Mouse (Mus musculus): Measurements from ENCODE around the gene Etv3.
A peak's percentile ranks its signal among the peaks of the same experiment; 100 is the strongest.

Etv3 gene

DNA sequence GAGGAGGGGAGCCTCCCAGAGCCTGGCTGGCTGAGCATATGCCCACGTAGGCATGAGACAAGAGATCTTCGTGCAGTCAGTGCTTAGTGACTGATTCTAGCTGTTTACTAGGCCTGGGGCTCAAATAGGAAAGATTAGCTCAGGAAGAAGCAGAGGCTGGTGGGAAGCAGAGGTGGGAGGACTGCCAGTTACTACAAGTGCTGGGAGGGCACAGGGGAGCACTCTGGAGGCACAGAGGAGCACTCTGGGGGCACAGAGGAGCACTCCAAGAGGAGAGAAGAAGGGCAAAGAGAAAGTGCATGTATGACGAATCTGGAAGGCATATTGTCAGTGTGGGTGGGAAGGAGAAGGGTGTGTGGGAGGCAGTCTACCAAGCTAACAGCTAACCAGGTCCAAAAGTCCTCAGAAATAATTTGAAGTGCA, 30.9 kb downstream of the Etv3 start:
- no peak for DNase-seq (ENCODE audit: low spot score in 2 of 2)

DNA sequence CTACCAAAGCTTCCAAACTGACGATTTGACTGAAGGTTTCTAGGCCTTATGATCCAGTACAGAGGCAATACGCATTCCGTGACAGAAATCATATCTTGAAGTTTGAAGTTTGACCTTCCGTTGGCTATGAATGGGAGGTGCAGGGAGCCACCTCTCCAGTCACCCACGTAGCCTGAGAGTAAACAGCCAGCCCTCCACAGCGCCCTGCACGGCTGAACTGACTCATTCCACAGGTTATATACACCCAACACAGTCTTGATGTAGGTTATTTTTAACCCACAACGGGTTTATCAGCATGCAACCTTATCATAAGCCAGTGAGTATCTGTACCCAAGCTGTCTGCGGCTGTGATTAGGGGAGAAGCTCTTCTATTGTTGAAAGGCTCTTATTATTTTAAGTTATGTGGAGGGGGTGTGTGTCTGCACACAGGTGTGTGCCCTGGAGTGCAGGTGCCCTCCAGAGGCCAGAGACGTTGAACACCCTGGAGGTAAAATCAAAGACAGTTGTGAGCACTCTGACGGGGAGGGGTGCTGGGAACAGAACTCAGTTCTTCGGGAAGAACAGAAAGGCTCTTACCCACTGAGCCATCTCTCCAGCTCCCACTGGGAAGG, 31.6 kb downstream of the Etv3 start:
- DNase-seq (ENCODE audit: low spot score in 2 of 2) = no peak

DNA sequence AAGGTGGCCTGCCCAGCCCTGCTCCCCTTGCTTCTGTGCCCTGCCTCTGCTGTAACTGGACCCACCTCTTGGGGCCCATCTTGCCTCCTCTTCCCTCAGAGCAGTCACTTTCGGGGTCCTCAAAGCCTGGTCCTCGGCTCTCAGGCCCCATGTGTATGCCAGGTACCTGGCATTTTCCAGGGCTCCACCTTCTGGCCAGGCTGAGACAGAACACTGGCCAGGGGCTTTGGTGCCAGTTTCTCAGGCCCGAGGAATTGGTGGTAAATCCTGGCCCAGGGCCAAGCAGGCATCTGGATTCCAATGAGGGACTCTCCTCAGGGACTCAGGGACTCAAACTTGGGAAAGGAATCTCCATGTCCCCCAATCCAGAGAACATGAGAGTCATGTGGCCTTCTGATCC, 34.9 kb downstream of the Etv3 start:
- no peak for DNase-seq (ENCODE audit: low spot score in 2 of 2)

DNA sequence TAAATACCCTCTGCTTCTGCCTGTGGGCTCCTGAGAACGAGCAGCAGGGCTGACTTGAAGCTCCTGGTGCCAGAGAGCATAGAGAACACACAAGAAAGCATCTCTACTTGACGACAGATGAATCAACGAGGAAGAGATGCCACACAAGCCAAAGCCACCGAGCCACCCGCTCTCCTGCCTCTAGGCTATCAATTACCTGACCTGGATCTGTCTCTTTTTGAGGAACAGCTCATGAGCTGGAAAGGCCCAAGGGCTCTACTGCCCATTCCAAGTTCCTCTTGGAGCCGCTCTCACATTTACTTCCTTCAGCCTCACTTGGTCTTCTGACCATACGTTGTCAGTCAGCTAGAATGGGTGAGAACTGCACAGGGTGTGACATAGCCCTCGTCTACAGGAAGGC, 36.2 kb downstream of the Etv3 start:
- no peak for DNase-seq (ENCODE audit: low spot score in 2 of 2)

DNA sequence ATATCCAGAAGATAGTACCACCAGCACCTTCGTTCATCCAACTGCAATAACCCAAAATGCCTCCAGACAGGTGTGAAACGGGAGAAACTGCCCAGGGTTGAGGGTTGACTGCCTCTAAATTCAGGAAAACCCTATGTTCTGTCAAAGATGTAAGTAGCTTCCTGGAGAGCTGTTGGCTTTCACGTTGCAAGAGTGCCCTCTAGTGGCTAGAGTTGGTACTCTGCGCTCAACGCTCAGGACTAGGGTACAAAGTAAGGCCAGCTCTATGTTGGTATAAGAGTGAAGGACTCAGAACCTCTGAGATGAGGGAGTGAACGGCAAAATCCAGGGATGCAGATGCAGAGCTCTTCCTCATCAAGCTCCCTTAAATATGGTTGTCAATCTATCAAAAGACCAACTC, 37.2 kb downstream of the Etv3 start:
- peak; percentile 74 to 84 for DNase-seq (ENCODE audit: low spot score in 2 of 2)

DNA sequence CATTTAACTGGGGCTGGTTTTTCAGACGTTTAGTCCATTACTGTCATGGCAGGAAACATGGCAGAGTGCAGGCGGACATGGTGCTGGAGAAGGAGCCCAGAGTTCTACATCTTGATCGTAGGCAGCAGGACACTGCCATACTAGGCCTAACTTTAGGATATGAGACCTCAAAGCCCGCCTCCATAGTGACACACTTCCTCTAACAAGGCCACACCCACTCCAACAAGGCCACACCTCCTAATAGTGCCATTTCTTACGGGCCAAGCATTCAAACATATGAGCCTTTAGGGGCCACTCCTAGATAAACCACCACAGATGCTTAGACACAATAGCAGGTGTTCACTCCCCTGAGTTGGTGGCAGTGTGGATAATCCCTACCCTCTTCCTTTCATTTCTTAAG, 38.3 kb downstream of the Etv3 start:
- no peak for DNase-seq (ENCODE audit: low spot score in 2 of 2)

DNA sequence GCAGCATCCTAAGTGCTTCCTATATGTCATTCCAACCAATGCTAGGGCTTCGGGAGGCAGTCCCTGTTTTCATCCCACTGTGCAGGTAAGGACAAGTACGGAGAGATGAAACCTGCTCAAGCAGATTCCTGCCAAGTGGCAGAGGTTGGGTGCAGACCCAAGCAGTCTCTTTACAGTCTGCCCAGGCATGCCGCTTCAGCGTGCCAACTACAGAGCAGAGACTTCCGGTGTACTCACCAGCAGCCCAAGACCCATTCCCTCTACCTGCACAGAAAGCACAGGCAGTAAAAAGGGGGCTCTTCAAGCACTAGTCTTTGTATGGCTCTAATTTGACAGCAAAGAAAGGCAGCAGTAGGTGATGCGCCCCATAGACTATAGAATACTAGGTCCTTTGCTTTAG, 40.4 kb downstream of the Etv3 start:
- DNase-seq (ENCODE audit: low spot score in 2 of 2) = no peak

DNA sequence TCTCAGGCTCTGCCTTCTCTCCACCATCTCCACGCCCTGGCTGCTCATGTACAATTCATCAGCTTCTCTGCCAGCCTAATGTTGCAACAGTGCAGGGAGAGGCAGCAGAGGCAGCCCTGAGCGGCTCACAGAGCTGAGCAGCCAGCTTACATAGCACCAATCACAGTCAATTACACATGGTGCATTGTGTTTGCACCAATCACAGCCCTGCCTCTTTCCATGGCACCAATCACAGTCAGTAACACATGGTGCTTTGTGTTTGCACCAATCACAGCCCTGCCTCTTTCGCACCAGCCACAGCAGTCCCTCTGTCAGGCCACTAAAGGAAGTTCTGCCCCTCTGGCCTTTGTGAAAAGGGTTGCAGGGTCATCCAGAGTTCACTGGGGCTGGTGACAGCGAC, 40.9 kb downstream of the Etv3 start:
- peak; percentile 10 to 36 for DNase-seq (ENCODE audit: low spot score in 2 of 2)

DNA sequence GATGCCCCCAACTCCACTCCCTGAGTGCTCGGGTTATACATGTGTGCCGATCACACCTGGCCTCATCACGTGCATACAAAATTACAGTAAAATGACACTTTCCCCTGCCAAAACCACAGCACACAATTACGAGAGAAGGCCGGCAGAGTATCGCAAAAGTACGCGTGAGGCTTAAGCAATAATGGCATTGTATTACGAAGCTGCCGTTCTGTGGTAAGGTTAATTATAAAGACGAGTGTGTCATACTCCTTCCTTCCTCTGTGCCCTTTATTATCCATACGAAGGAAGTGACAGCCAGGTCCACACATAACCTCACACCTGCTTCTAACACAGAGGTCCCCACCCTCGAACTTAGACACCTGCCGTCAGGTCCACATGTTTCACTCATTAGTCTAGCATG, 42.3 kb downstream of the Etv3 start:
- DNase-seq (ENCODE audit: low spot score in 2 of 2) = no peak

DNA sequence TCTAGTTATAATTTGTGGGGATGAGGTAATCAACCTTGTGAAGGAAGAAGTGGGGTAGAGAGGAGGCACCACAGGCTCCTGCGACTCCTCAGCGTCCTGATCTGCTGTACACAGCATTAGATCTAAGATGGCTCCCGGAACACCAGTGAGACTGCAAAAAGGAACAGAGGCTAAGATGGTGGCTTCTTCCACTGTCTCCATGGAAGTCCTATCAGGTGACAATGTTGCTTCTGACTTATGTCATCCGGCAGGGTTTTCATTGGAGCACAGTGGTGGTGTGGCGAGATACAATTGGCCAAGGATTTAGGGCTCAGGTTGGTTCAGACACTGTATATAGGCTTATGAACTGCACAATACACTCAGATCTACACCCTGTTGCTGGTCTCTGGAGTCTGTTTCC, 43.5 kb downstream of the Etv3 start:
- DNase-seq (ENCODE audit: low spot score in 2 of 2) = no peak

DNA sequence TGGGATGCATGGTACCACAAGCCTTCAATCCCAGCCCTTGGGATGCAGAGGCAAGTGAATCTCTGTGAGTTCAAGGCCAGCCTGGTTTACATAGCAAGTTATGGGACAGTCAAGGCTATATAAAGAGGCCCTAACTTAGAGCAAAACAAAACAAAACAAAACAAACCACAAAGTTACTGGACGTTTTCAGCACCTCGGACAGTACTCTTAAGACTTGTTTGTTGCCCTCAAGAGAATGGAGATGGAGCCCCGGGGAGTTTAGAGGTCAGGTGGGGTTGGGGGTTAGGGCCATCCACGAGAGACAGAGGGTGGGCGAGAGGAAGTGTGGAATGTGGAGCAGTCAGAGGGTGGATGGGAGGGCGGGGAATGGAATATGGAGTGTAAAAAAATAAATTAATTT, 50.6 kb downstream of the Etv3 start:
- DNase-seq (ENCODE audit: low spot score in 2 of 2) = no peak

DNA sequence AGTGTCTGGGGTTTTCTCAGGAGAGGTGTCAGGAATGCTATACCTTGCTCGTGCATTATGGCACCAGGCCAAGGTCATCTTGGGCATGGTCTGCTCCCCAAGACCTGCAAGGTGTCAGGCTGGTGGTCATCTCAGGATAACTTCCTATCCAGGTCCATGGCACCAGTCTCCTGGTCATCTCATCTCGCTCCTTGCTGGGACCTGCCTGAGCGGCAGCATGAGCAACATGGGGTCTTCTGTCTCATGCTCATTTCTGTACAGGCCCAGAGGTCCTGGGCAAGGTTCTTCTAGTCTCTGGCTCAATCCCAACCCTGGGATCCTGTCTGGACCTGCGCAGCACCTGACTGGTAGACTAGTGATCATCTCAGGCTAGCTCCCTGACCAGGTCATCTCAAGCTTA, 57.1 kb downstream of the Etv3 start:
- no peak for DNase-seq (ENCODE audit: low spot score in 2 of 2)
